Mouse (Mus musculus): Measurements from ENCODE around the gene Fam217a. TPM values are rescaled to one million over a fixed set of nuclear protein-coding genes. Genes with fewer than 3 reads are reported as not detected.
"Not testable (repeated sequence)": the region's sequence is repeated elsewhere in the genome, so short reads cannot be mapped to it uniquely, and the experiment has no call there.

Fam217a gene
- polyA plus RNA-seq (2015; fragmentation: Nextera tagmentation; extraction: Ambion mirVana), result 0.30 and 0.65 TPM in 2 replicates

- Histone ChIP-seq H3K36me3 (ENCODE audit: control insufficient read depth, insufficient read depth) (no peaks in the 10 kb centered on the region), H3K4me1 (replicated peaks; ENCODE audit: control insufficient read depth, insufficient read depth, low read length) (no peaks in the 10 kb centered on the region), H3K4me3 (replicated peaks; ENCODE audit: low read length) (no peak within 1 kb of the TSS), H3K9ac (replicated peaks; ENCODE audit: low read depth, low read length) (no peak within 1 kb of the TSS), H3K27ac (ENCODE audit: low read length) (no peak within 1 kb of the TSS), H3K4me2 (ENCODE audit: low read length) (no peak within 1 kb of the TSS), H3K9me3 (ENCODE audit: control insufficient read depth, low read length) (no peaks in the 10 kb centered on the region), H3K27me3 (replicated peaks; ENCODE audit: control insufficient read depth, insufficient read depth, low read length) (no peaks in the 10 kb centered on the region)
- no peak for ATAC-seq
- 82% methylated on average over 4 of the region's 4 CpGs for WGBS
Observed at GRCm38 (mm10) chr13:34924210-34924609, at the start of gene Fam217a, which contains the start of gene 4933417A18Rik. Gene Fam217a, minus strand, starts transcription at chr13:34924310. Gene 4933417A18Rik, plus strand, starts transcription at chr13:34924409.

- H3K9me3 ChIP-seq (ENCODE audit: control insufficient read depth, low read length), result no peaks in the 10 kb centered on the region
- no peak overlapping the region for H3K4me2 ChIP-seq (ENCODE audit: low read length)
- peaks cover 15% of the 10 kb centered on the region for H3K36me3 ChIP-seq (ENCODE audit: control insufficient read depth, insufficient read depth)
- H3K27ac ChIP-seq (ENCODE audit: low read length), result no peak overlapping the region
- H3K27me3 ChIP-seq (replicated peaks; ENCODE audit: control insufficient read depth, insufficient read depth, low read length), result no peaks in the 10 kb centered on the region
- no peaks in the 10 kb centered on the region for H3K4me1 ChIP-seq (replicated peaks; ENCODE audit: control insufficient read depth, insufficient read depth, low read length)
- WGBS, result 53% methylated on average over 1 of the region's 1 CpGs
- H3K9ac ChIP-seq (replicated peaks; ENCODE audit: low read depth, low read length), result no peak overlapping the region
- no peak for ATAC-seq
- H3K4me3 ChIP-seq (replicated peaks; ENCODE audit: low read length), result no peak overlapping the region
Observed at GRCm38 (mm10) chr13:34973770-34974169, 49.7 kb upstream of the Fam217a start.

- no peak for ATAC-seq
- WGBS, result 38% methylated on average over 1 of the region's 1 CpGs
- no peak overlapping the region for H3K4me2 ChIP-seq (ENCODE audit: low read length)
- H3K4me3 ChIP-seq (replicated peaks; ENCODE audit: low read length), result no peak overlapping the region
- H3K27me3 ChIP-seq (replicated peaks; ENCODE audit: control insufficient read depth, insufficient read depth, low read length), result no peaks in the 10 kb centered on the region
- no peaks in the 10 kb centered on the region for H3K4me1 ChIP-seq (replicated peaks; ENCODE audit: control insufficient read depth, insufficient read depth, low read length)
- no peaks in the 10 kb centered on the region for H3K9me3 ChIP-seq (ENCODE audit: control insufficient read depth, low read length)
- no peak overlapping the region for H3K9ac ChIP-seq (replicated peaks; ENCODE audit: low read depth, low read length)
- peaks cover 12% of the 10 kb centered on the region for H3K36me3 ChIP-seq (ENCODE audit: control insufficient read depth, insufficient read depth)
- no peak overlapping the region for H3K27ac ChIP-seq (ENCODE audit: low read length)
Observed at GRCm38 (mm10) chr13:34973149-34973548, 49.0 kb upstream of the Fam217a start.

GRCm38 (mm10) chr13:34972456-34972855, 48.3 kb upstream of the Fam217a start:
- not testable (repeated sequence) for H3K4me3 ChIP-seq (replicated peaks; ENCODE audit: low read length); H3K9me3 ChIP-seq (ENCODE audit: control insufficient read depth, low read length); H3K27ac ChIP-seq (ENCODE audit: low read length); H3K4me1 ChIP-seq (replicated peaks; ENCODE audit: control insufficient read depth, insufficient read depth, low read length); ATAC-seq; H3K27me3 ChIP-seq (replicated peaks; ENCODE audit: control insufficient read depth, insufficient read depth, low read length); H3K36me3 ChIP-seq (ENCODE audit: control insufficient read depth, insufficient read depth); H3K4me2 ChIP-seq (ENCODE audit: low read length); H3K9ac ChIP-seq (replicated peaks; ENCODE audit: low read depth, low read length)

GRCm38 (mm10) chr13:34965647-34966046, 41.5 kb upstream of the Fam217a start:
- WGBS, result 75% methylated on average over 9 of the region's 9 CpGs
- not testable (repeated sequence) for H3K36me3 ChIP-seq (ENCODE audit: control insufficient read depth, insufficient read depth); H3K27ac ChIP-seq (ENCODE audit: low read length); H3K4me3 ChIP-seq (replicated peaks; ENCODE audit: low read length); ATAC-seq; H3K9me3 ChIP-seq (ENCODE audit: control insufficient read depth, low read length); H3K4me2 ChIP-seq (ENCODE audit: low read length); H3K27me3 ChIP-seq (replicated peaks; ENCODE audit: control insufficient read depth, insufficient read depth, low read length); H3K9ac ChIP-seq (replicated peaks; ENCODE audit: low read depth, low read length)
- peaks cover 13% of the 10 kb centered on the region for H3K4me1 ChIP-seq (replicated peaks; ENCODE audit: control insufficient read depth, insufficient read depth, low read length)

DNA sequence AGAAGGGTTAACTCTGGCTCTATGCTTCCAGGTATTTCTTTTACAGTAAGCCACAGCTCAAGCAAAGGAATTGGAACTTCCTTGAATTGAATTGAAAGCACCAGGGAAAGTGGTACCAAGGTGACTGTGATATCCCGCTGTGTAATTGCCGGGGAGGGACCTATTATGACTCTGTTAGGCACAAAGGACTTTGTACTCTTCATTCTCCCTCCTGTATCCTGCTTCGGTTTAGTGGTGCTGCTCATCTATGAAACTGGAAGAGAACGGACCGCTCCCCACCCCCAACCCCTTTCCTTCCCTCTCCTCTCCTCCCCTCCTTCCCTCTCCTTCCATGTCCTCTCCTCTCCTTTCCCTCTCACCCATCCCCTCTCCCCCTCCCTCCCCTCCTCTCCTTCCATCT, 40.8 kb upstream of the Fam217a start:
- peaks cover 13% of the 10 kb centered on the region for H3K4me1 ChIP-seq (replicated peaks; ENCODE audit: control insufficient read depth, insufficient read depth, low read length)
- H3K9me3 ChIP-seq (ENCODE audit: control insufficient read depth, low read length), result no peaks in the 10 kb centered on the region
- H3K27ac ChIP-seq (ENCODE audit: low read length), result no peak overlapping the region
- H3K4me2 ChIP-seq (ENCODE audit: low read length), result peak overlapping the region; percentile 79
- 10% methylated on average over 5 of the region's 5 CpGs for WGBS
- no peak overlapping the region for H3K4me3 ChIP-seq (replicated peaks; ENCODE audit: low read length)
- no peaks in the 10 kb centered on the region; the same call in none of the 2 replicates for H3K27me3 ChIP-seq (replicated peaks; ENCODE audit: control insufficient read depth, insufficient read depth, low read length)
- H3K36me3 ChIP-seq (ENCODE audit: control insufficient read depth, insufficient read depth), result no peaks in the 10 kb centered on the region
- ATAC-seq, result no peak
- no peak overlapping the region for H3K9ac ChIP-seq (replicated peaks; ENCODE audit: low read depth, low read length)

DNA sequence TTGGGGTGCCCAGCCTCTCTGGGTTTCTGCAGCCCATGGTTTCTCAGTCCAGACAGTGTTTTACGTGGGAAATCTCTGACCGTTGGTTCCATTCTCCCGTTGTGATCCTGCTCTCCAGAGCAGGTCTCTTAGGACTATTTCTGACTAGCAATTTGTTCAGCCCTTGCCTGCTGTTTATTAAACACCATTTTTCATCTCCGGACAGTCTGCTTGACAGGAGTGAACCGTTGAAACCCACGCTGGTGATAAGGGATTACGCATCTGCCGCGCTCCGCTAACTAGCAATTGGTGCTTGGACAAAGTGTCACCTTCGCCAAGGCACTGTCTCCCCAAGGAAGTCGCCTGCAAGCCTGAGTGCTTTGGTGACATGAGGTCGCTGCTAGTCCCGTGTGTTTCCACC, 40.3 kb upstream of the Fam217a start:
- 4% methylated on average over 14 of the region's 14 CpGs for WGBS
- Histone ChIP-seq H3K4me3 (replicated peaks; ENCODE audit: low read length) (peak overlapping the region; percentile 40), H3K9ac (replicated peaks; ENCODE audit: low read depth, low read length) (0 out of 2 replicates have a peak overlapping the region, but pooled peaks have one; percentile 18), H3K4me1 (replicated peaks; ENCODE audit: control insufficient read depth, insufficient read depth, low read length) (peaks cover 13% of the 10 kb centered on the region), H3K36me3 (ENCODE audit: control insufficient read depth, insufficient read depth) (no peaks in the 10 kb centered on the region), H3K4me2 (ENCODE audit: low read length) (peak overlapping the region; percentile 79), H3K27me3 (replicated peaks; ENCODE audit: control insufficient read depth, insufficient read depth, low read length) (no peaks in the 10 kb centered on the region; the same call in none of the 2 replicates), H3K9me3 (ENCODE audit: control insufficient read depth, low read length) (no peaks in the 10 kb centered on the region), H3K27ac (ENCODE audit: low read length) (no peak overlapping the region)
- peak; percentile 10; the same call in 1 of the 2 replicates for ATAC-seq

DNA sequence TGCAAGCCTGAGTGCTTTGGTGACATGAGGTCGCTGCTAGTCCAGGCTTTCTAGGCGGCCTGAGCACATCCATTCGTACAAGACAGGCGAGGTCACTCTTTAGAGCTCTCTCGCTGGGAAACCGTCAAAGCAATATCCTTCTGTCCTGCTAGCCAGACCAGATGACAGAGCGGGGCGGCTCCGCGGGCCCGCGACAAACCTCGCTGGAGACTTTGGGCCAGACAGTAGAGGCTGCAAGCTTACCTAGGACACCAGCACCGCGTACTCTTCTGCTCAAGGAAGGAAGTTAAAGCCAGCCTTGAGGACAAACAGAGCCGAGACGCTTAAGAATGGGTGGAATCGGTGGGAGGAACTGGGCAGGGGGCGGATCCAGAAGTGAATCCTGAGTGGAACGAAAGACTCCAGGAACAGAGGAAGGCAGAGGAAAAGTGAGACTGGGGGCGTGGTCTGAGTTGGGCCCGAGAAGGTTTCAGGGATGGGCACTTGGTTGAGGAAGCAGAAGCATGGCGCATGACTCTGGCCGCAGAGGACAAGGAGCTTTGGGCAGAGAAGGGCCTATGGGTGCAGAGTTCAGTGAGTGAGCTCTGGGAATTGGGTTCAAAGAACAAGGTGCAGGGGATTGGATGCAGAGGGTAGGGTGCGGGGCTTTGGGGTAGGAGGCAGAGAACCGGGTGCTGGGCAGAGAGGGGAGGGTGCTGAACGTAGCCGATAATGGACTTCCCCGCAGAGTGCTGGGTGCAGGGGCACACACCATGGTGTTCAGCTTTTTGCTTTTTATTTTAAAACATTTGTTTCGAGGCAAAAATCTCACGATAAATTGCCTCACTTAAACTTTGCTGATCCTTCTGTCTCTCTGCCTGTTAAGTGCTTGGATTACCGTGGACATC, 39.6 kb upstream of the Fam217a start, which contains the start of gene Eci3:
TSS of gene Eci3 (minus strand) at position 300 of the 887 bp plus-strand sequence.
- Histone ChIP-seq H3K4me2 (ENCODE audit: low read length) (peak within 1 kb of the TSS; percentile 79), H3K27me3 (replicated peaks; ENCODE audit: control insufficient read depth, insufficient read depth, low read length) (no peaks in the 10 kb centered on the region; the same call in none of the 2 replicates), H3K27ac (ENCODE audit: low read length) (no peak within 1 kb of the TSS), H3K36me3 (ENCODE audit: control insufficient read depth, insufficient read depth) (no peaks in the 10 kb centered on the region), H3K4me1 (replicated peaks; ENCODE audit: control insufficient read depth, insufficient read depth, low read length) (peaks cover 13% of the 10 kb centered on the region), H3K9me3 (ENCODE audit: control insufficient read depth, low read length) (no peaks in the 10 kb centered on the region), H3K9ac (replicated peaks; ENCODE audit: low read depth, low read length) (peak within 1 kb of the TSS; percentile 24; the same call in 1 of the 2 replicates), H3K4me3 (replicated peaks; ENCODE audit: low read length) (peak within 1 kb of the TSS; percentile 40)
- WGBS, result 3% methylated on average over 30 of the region's 32 CpGs
- ATAC-seq, result peak; percentile 72

DNA sequence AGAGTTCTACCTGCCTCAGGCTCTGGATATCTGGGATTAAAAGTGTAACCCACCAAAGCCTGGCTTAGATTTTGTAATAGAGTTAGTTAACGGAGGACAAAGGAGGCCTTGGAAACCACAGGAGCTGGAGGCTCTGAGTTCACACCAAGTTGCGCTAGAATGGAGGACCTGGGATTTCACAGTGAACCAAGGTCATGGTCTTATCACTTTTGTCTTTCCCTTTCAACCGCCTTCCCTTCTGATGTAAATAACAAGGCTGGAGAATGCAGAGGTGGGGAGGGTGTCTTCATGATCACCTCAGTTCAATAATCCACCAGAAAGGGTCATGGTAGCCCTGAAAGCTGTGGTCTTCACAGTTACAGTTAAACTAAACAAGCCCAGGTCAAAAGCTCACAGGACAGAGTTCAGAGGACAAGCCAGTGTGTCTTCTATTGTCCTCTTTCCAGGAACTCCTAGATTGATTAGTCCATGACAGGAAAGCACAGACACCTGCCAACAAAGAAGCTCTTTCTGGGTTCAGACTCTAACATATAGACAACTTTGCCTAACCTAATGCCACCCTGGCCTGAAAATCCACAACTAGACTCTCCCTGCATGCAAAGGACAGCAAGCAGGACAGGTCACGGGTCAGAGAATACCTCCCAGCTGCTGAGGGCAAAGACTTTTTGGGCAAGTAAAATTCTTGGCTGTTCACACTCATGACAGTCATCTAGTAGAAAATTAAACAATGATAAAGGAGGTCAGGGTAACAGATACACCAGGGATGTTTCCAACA, 37.1 kb upstream of the Fam217a start:
- WGBS, result 90% methylated on average over 4 of the region's 4 CpGs
- Histone ChIP-seq H3K4me2 (ENCODE audit: low read length) (no peak overlapping the region), H3K4me3 (replicated peaks; ENCODE audit: low read length) (no peak overlapping the region), H3K9ac (replicated peaks; ENCODE audit: low read depth, low read length) (no peak overlapping the region), H3K36me3 (ENCODE audit: control insufficient read depth, insufficient read depth) (no peaks in the 10 kb centered on the region), H3K27ac (ENCODE audit: low read length) (no peak overlapping the region), H3K4me1 (replicated peaks; ENCODE audit: control insufficient read depth, insufficient read depth, low read length) (peaks cover 13% of the 10 kb centered on the region), H3K9me3 (ENCODE audit: control insufficient read depth, low read length) (no peaks in the 10 kb centered on the region), H3K27me3 (replicated peaks; ENCODE audit: control insufficient read depth, insufficient read depth, low read length) (no peaks in the 10 kb centered on the region; the same call in none of the 2 replicates)
- no peak for ATAC-seq
